In genomic region chr5:134688086-134688717, GRCm38 (mm10) we compare ENCODE assay signal across 7 mouse cellular contexts. TPM values are rescaled to one million over a fixed set of nuclear protein-coding genes. Genes with fewer than 3 reads are reported as not detected.
A peak's percentile ranks its signal among the peaks of the same experiment; 100 is the strongest.
DNase-seq lines count a peak whose midpoint lies in the region; ATAC-seq and TF ChIP-seq lines count a peak whose summit lies in the region.

Gene Limk1, minus strand, starts transcription at chr5:134688598.

- no peaks in the 10 kb centered on the region for H3K9me3 ChIP-seq in lung, embryonic 15.5 days
- H3K9me3 ChIP-seq in heart, postnatal 0 days (replicated peaks; ENCODE audit: control insufficient read depth, low read length) = no peaks in the 10 kb centered on the region
- no peaks in the 10 kb centered on the region for H3K9me3 ChIP-seq in limb, embryonic 12.5 days
- H3K9me3 ChIP-seq in stomach, embryonic 16.5 days (replicated peaks; ENCODE audit: control insufficient read depth, low read length) = no peaks in the 10 kb centered on the region

- H3K9ac ChIP-seq in lung, embryonic 15.5 days = peak within 1 kb of the TSS; percentile 79
- H3K9ac ChIP-seq in heart, postnatal 0 days (replicated peaks; ENCODE audit: low read depth, low read length) = peak within 1 kb of the TSS; percentile 84
- H3K9ac ChIP-seq in limb, embryonic 12.5 days (replicated peaks) = peak within 1 kb of the TSS; percentile 78
- H3K9ac ChIP-seq in stomach, embryonic 16.5 days (ENCODE audit: low read length) = peak within 1 kb of the TSS; percentile 84

- no peaks in the 10 kb centered on the region for H3K27me3 ChIP-seq in lung, embryonic 15.5 days
- peaks cover 5% of the 10 kb centered on the region; the same call in 1 of the 2 replicates for H3K27me3 ChIP-seq in heart, postnatal 0 days (ENCODE audit: control insufficient read depth, insufficient read depth, low read length)
- H3K27me3 ChIP-seq in limb, embryonic 12.5 days = no peaks in the 10 kb centered on the region
- H3K27me3 ChIP-seq in stomach, embryonic 16.5 days (ENCODE audit: control insufficient read depth, insufficient read depth, low read length) = no peaks in the 10 kb centered on the region

- peak within 1 kb of the TSS; percentile 89 for H3K4me3 ChIP-seq in lung, embryonic 15.5 days
- peak within 1 kb of the TSS; percentile 89 for H3K4me3 ChIP-seq in heart, postnatal 0 days (ENCODE audit: low read depth, low read length)
- peak within 1 kb of the TSS; percentile 87 for H3K4me3 ChIP-seq in limb, embryonic 12.5 days (replicated peaks)
- H3K4me3 ChIP-seq in stomach, embryonic 16.5 days (replicated peaks; ENCODE audit: low read length) = peak within 1 kb of the TSS; percentile 85

- peak within 1 kb of the TSS; percentile 97 for H3K4me2 ChIP-seq in lung, embryonic 15.5 days
- H3K4me2 ChIP-seq in heart, postnatal 0 days (ENCODE audit: low read depth, low read length) = peak within 1 kb of the TSS; percentile 99
- peak within 1 kb of the TSS; percentile 78 for H3K4me2 ChIP-seq in limb, embryonic 12.5 days
- peak within 1 kb of the TSS; percentile 95 for H3K4me2 ChIP-seq in stomach, embryonic 16.5 days (ENCODE audit: low read depth, low read length)

- H3K27ac ChIP-seq in lung, embryonic 15.5 days = peak within 1 kb of the TSS; percentile 73
- peak within 1 kb of the TSS; percentile 63 for H3K27ac ChIP-seq in heart, postnatal 0 days (ENCODE audit: low read depth)
- peak within 1 kb of the TSS; percentile 50 for H3K27ac ChIP-seq in limb, embryonic 12.5 days
- peak within 1 kb of the TSS; percentile 39 for H3K27ac ChIP-seq in stomach, embryonic 16.5 days (ENCODE audit: low read length)

- under 1% methylated on average over 51 of the region's 69 CpGs for WGBS in lung, embryonic 15.5 days
- WGBS in heart, postnatal 0 days = under 1% methylated on average over 44 of the region's 69 CpGs
- under 1% methylated on average over 55 of the region's 69 CpGs for WGBS in limb, embryonic 12.5 days
- whole genome bisulfite sequencing in stomach, embryonic 16.5 days = 1% methylated on average over 55 of the region's 69 CpGs

- no peak for TF ChIP-seq CTCF in brain, embryonic 14.5 days (IDR thresholded peaks at IDR 0.05; ENCODE audit: borderline replicate concordance, extremely low read depth, insufficient read depth, insufficient read length)
- no peak for TF ChIP-seq CTCF in heart, postnatal 0 days (IDR thresholded peaks at IDR 0.05; ENCODE audit: low read depth)

- peak; percentile 79 for TF ChIP-seq POLR2A in brain, embryonic 14.5 days (IDR thresholded peaks at IDR 0.05; ENCODE audit: borderline replicate concordance, extremely low read depth, insufficient read depth, insufficient read length, poor library complexity, severe bottlenecking)

- DNase-seq in lung, postnatal 14 days = no peak
- peak; percentile 39 for DNase-seq in brain, embryonic 14.5 days (ENCODE audit: low read depth)
- no peak for DNase-seq in heart, postnatal 0 days (ENCODE audit: low spot score)
- DNase-seq in T-cell, adult 2 months (ENCODE audit: low spot score) = no peak

- peaks cover 10% of the 10 kb centered on the region; the same call in 1 of the 2 replicates for H3K36me3 ChIP-seq in lung, embryonic 15.5 days
- peaks cover 16% of the 10 kb centered on the region; the same call in 1 of the 2 replicates for H3K36me3 ChIP-seq in heart, postnatal 0 days (replicated peaks; ENCODE audit: control insufficient read depth, insufficient read depth, low read length)
- H3K36me3 ChIP-seq in limb, embryonic 12.5 days = peaks cover 26% of the 10 kb centered on the region
- H3K36me3 ChIP-seq in stomach, embryonic 16.5 days (ENCODE audit: control insufficient read depth, insufficient read depth, low read length) = no peaks in the 10 kb centered on the region

- ATAC-seq in lung, embryonic 15.5 days (ENCODE audit: borderline replicate concordance, extremely low read depth, low FRiP score, low TSS enrichment) = no peak; the same call in 1 of the 2 replicates
- ATAC-seq in heart, postnatal 0 days (ENCODE audit: insufficient read depth, low read depth) = 0 out of 2 replicates have a peak, but pooled peaks have one; percentile 1
- peak; percentile 4; the same call in 1 of the 2 replicates for ATAC-seq in limb, embryonic 12.5 days (ENCODE audit: insufficient number of reproducible peaks, insufficient read depth, low FRiP score, low TSS enrichment, low read depth)
- no peak for ATAC-seq in stomach, embryonic 16.5 days (ENCODE audit: insufficient read depth, low FRiP score)

- peaks cover 21% of the 10 kb centered on the region for H3K4me1 ChIP-seq in lung, embryonic 15.5 days
- H3K4me1 ChIP-seq in heart, postnatal 0 days (ENCODE audit: control insufficient read depth, insufficient read depth) = no peaks in the 10 kb centered on the region; the same call in 1 of the 2 replicates
- H3K4me1 ChIP-seq in limb, embryonic 12.5 days (replicated peaks) = peaks cover 13% of the 10 kb centered on the region
- H3K4me1 ChIP-seq in stomach, embryonic 16.5 days (ENCODE audit: control insufficient read depth, insufficient read depth, low read length) = peaks cover 12% of the 10 kb centered on the region; the same call in 1 of the 2 replicates

- TF ChIP-seq EP300 in heart, postnatal 0 days (IDR thresholded peaks at IDR 0.05; ENCODE audit: low read depth) = no peak

RNA-seq across cellular contexts. Expression of gene Limk1, which starts in this region (rescaled TPM):
- polyA plus RNA-seq in lung, embryonic 15.5 days (2015; fragmentation: Nextera tagmentation; extraction: Ambion mirVana) = 7.1 and 8.2 TPM in 2 replicates
- 63.4 and 89.3 TPM in 2 replicates for polyA plus RNA-seq in brain, embryonic 14.5 days (2012; rRNA removed)
- total RNA-seq in heart, postnatal 0 days (2014; rRNA removed; ENCODE audit: low replicate concordance) = 6.9 and 12.1 TPM in 2 replicates
- 2.4 TPM in 2 replicates for polyA plus RNA-seq in heart, postnatal 0 days (2015; fragmentation: Nextera tagmentation; extraction: Ambion mirVana)
- polyA plus RNA-seq in limb, embryonic 12.5 days (2016; fragmentation: Nextera tagmentation; extraction: Ambion mirVana) = 10.0 and 10.6 TPM in 2 replicates
- polyA plus RNA-seq in stomach, embryonic 16.5 days (2015; fragmentation: Nextera tagmentation; extraction: Ambion mirVana) = 3.7 and 4.1 TPM in 2 replicates

Comparison
In these comparisons a context has a peak if more than half of its experiments do, and no peak if none do; other contexts are left out.
1. ATAC-seq: peak in heart, postnatal 0 days (single experiment) and limb, embryonic 12.5 days (single experiment); none in lung, embryonic 15.5 days (single experiment) and stomach, embryonic 16.5 days (single experiment).
2. Peak in every context shown above with its lines, with median percentiles within 50 percentile points of each other: H3K27ac ChIP-seq, H3K4me2 ChIP-seq, H3K4me3 ChIP-seq and H3K9ac ChIP-seq.